Mouse (Mus musculus) CD4-positive helper T cell, adult 2 months (primary cell): ENCODE data around the gene Crygf.
"Not testable (repeated sequence)": the region's sequence is repeated elsewhere in the genome, so short reads cannot be mapped to it uniquely, and the experiment has no call there.

Experiments used
- DNase-seq: peaks from one replicate; pipeline ENCODE4 v3.0.0-alpha.2; 2012; ENCODE audit warnings: low read depth, missing footprints, low spot score

The Crygf gene

GRCm38 (mm10) chr1:65926294-65926693, at the start of gene Crygf:
Gene Crygf (plus strand): TSS chr1:65926520.
- DNase-seq = no peak

DNA sequence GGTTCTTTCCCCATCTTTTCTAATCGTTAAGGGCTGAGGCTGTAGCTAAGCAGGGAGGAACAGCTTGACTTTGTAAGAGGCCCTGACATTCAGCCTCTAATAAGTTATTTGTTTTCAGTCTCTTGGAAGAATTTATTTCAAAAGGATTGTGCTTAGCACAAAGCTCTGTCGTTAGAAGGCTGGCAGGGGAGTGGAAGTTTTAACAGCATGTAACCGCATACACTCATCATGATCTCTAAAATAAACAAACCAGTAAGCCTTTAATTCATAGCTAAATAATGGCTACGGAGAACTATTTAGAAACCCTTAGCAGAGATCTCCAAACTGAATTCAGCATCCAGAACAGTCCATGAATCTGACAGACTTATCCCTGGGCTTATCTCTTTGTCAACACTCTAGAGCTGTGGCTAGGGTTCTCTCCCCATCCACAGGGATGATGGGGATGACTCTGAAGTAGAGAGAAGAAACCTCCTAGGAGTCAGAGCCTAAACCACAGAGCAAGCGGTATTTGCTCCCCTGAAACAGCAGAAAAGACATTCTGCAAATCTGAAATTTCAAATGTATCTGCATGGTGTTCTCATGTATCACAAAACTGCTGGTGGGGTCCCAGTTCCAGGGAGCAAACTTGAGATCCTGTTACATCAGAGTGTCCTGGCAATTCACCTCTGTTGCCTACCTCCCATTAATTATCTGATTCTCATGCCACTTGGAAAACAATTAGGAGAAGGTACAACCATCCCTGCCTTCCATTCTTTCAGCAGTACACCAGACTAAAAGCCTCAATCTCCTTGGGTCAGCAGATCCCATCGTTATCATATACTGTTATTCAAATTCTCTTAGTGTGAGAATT, 734 bp upstream of the Crygf start:
- no peak for DNase-seq

GRCm38 (mm10) chr1:65926696-65927095, 376 bp downstream of the Crygf start:
- DNase-seq = not testable (repeated sequence)

GRCm38 (mm10) chr1:65930055-65930454, 3.7 kb downstream of the Crygf start:
- DNase-seq = no peak

GRCm38 (mm10) chr1:65932091-65932812, 5.9 kb downstream of the Crygf start:
- no peak for DNase-seq
